8 mouse cellular contexts compared by ENCODE assay signal in the genomic region with DNA sequence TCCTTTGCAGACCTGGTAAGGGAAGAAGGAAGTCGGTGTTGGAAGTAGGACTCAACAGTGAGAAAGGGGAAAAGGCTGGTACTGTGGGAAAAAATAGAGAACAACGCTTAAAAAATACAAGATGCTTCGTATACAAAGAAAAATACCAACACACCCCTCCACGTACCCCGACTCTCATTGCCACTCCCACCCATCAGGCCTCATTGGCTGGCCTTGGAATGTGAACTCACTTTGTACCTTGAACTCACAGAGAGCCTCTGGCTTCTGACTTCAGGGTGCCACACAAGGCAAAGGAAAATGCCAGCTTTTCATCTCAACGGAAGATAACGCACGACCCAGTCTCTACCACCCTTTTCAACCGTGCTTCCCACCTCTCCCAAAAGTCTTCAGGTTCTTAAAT. TPM values are rescaled to one million over a fixed set of nuclear protein-coding genes. Genes with fewer than 3 reads are reported as not detected.
DNase-seq lines count a peak whose midpoint lies in the region; ATAC-seq and TF ChIP-seq lines count a peak whose summit lies in the region.

No protein-coding gene starts in this region.

- TF ChIP-seq CTCF in cortical plate, adult 2 months (IDR thresholded peaks at IDR 0.05; ENCODE audit: extremely low read depth, insufficient read depth, low read length): no peak

- H3K9me3 ChIP-seq in hindbrain, embryonic 16.5 days (ENCODE audit: control insufficient read depth, low read length): no peaks in the 10 kb centered on the region
- no peaks in the 10 kb centered on the region for H3K9me3 ChIP-seq in midbrain, embryonic 13.5 days

- H3K4me3 ChIP-seq in cortical plate, adult 2 months (ENCODE audit: insufficient read depth, low read length): peak overlapping the region; percentile 60; the same call in 1 of the 2 replicates
- H3K4me3 ChIP-seq in hindbrain, embryonic 16.5 days (ENCODE audit: low read length): peak overlapping the region; percentile 60
- H3K4me3 ChIP-seq in midbrain, embryonic 13.5 days (replicated peaks): peak overlapping the region; percentile 56

- H3K27me3 ChIP-seq in hindbrain, embryonic 16.5 days (replicated peaks; ENCODE audit: control insufficient read depth, insufficient read depth, low read length): no peaks in the 10 kb centered on the region; the same call in 1 of the 2 replicates
- no peaks in the 10 kb centered on the region for H3K27me3 ChIP-seq in midbrain, embryonic 13.5 days

- peaks cover 2% of the 10 kb centered on the region; the same call in 1 of the 2 replicates for H3K36me3 ChIP-seq in hindbrain, embryonic 16.5 days (ENCODE audit: control insufficient read depth, insufficient read depth, low read length)
- H3K36me3 ChIP-seq in midbrain, embryonic 13.5 days: peaks cover 12% of the 10 kb centered on the region

- DNase-seq in kidney, adult 9 months: peak; percentile 69
- no peak for DNase-seq in kidney, postnatal 14 days
- no peak for DNase-seq in gastrocnemius, postnatal 4 days (ENCODE audit: low spot score in 2 of 2)
- DNase-seq in spleen, adult 18-20 months: no peak
- no peak for DNase-seq in adrenal gland, adult 18-20 months (ENCODE audit: low spot score in 2 of 2)

- no peak overlapping the region for H3K27ac ChIP-seq in cortical plate, adult 2 months (ENCODE audit: insufficient read depth, low read length)
- H3K27ac ChIP-seq in hindbrain, embryonic 16.5 days (ENCODE audit: low read depth, low read length): no peak overlapping the region; the same call in 1 of the 2 replicates
- H3K27ac ChIP-seq in midbrain, embryonic 13.5 days: 0 out of 2 replicates have a peak overlapping the region, but pooled peaks have one; percentile 14

- peaks cover 1% of the 10 kb centered on the region; the same call in 1 of the 2 replicates for H3K4me1 ChIP-seq in cortical plate, adult 2 months (ENCODE audit: control insufficient read depth, insufficient read depth, low read length)
- H3K4me1 ChIP-seq in hindbrain, embryonic 16.5 days (ENCODE audit: control insufficient read depth, insufficient read depth, low read depth, low read length): peaks cover 15% of the 10 kb centered on the region
- peaks cover 28% of the 10 kb centered on the region for H3K4me1 ChIP-seq in midbrain, embryonic 13.5 days (replicated peaks)

- ATAC-seq in hindbrain, embryonic 16.5 days: no peak; the same call in 1 of the 2 replicates
- no peak for ATAC-seq in midbrain, embryonic 13.5 days

- no peak for TF ChIP-seq POLR2A in cortical plate, adult 2 months (IDR thresholded peaks at IDR 0.05; ENCODE audit: extremely low read depth, insufficient read depth, low read length)

- peak overlapping the region; percentile 96 for H3K4me2 ChIP-seq in hindbrain, embryonic 16.5 days (ENCODE audit: low read length)
- peak overlapping the region; percentile 91 for H3K4me2 ChIP-seq in midbrain, embryonic 13.5 days (replicated peaks)

- WGBS in hindbrain, embryonic 16.5 days: 22% methylated on average over 9 of the region's 9 CpGs
- 26% methylated on average over 9 of the region's 9 CpGs for whole genome bisulfite sequencing in midbrain, embryonic 13.5 days

- H3K9ac ChIP-seq in hindbrain, embryonic 16.5 days (ENCODE audit: low read depth, low read length): peak overlapping the region; percentile 67
- H3K9ac ChIP-seq in midbrain, embryonic 13.5 days (replicated peaks): no peak overlapping the region; the same call in 1 of the 2 replicates

RNA-seq across cellular contexts. Expression of a gene that starts 0.3 kb away (rescaled TPM):
- polyA plus RNA-seq in cortical plate, adult 2 months (2012; rRNA removed): 60.2 and 62.8 TPM in 2 replicates
- polyA plus RNA-seq in hindbrain, embryonic 16.5 days (2015; fragmentation: Nextera tagmentation; extraction: Ambion mirVana): 26.7 and 32.1 TPM in 2 replicates
- 31.3 and 37.2 TPM in 2 replicates for polyA plus RNA-seq in midbrain, embryonic 13.5 days (2015; fragmentation: Nextera tagmentation; extraction: Ambion mirVana)
- total RNA-seq in gastrocnemius, postnatal 4 days (2021): 10 to 100 TPM; 79.8 to 90.9 TPM
- 10 to 100 TPM; 41.5 to 52.9 TPM for total RNA-seq in adrenal gland, adult 18-20 months (2021)

RNA-seq across cellular contexts. Expression of a gene that starts 14.1 kb away (rescaled TPM):
- polyA plus RNA-seq in cortical plate, adult 2 months (2012; rRNA removed): 127 and 136 TPM in 2 replicates
- 25.3 and 26.8 TPM in 2 replicates for polyA plus RNA-seq in hindbrain, embryonic 16.5 days (2015; fragmentation: Nextera tagmentation; extraction: Ambion mirVana)
- 7.3 and 7.5 TPM in 2 replicates for polyA plus RNA-seq in midbrain, embryonic 13.5 days (2015; fragmentation: Nextera tagmentation; extraction: Ambion mirVana)
- total RNA-seq in gastrocnemius, postnatal 4 days (2021): 1 to 10 TPM; 1.2 to 1.5 TPM
- total RNA-seq in adrenal gland, adult 18-20 months (2021): under 1 TPM in 1 of 2 experiments, not detected in 1; 0.23 TPM

RNA-seq across cellular contexts. Expression of a gene that starts 29.8 kb away (rescaled TPM):
- 68.4 and 70.5 TPM in 2 replicates for polyA plus RNA-seq in cortical plate, adult 2 months (2012; rRNA removed)
- 19.1 and 23.8 TPM in 2 replicates for polyA plus RNA-seq in hindbrain, embryonic 16.5 days (2015; fragmentation: Nextera tagmentation; extraction: Ambion mirVana)
- 7.5 and 8.2 TPM in 2 replicates for polyA plus RNA-seq in midbrain, embryonic 13.5 days (2015; fragmentation: Nextera tagmentation; extraction: Ambion mirVana)
- total RNA-seq in gastrocnemius, postnatal 4 days (2021): 1 to 10 TPM in 1 of 2 experiments, under 1 TPM in 1; 0.73 to 1.1 TPM
- 1 to 10 TPM; 6.0 to 7.9 TPM for total RNA-seq in adrenal gland, adult 18-20 months (2021)

RNA-seq across cellular contexts. Expression of a gene that starts 35.3 kb away (rescaled TPM):
- 91.5 and 92.5 TPM in 2 replicates for polyA plus RNA-seq in cortical plate, adult 2 months (2012; rRNA removed)
- 101 and 105 TPM in 2 replicates for polyA plus RNA-seq in hindbrain, embryonic 16.5 days (2015; fragmentation: Nextera tagmentation; extraction: Ambion mirVana)
- 87.3 and 91.6 TPM in 2 replicates for polyA plus RNA-seq in midbrain, embryonic 13.5 days (2015; fragmentation: Nextera tagmentation; extraction: Ambion mirVana)
- 10 to 100 TPM; 76.8 to 81.5 TPM for total RNA-seq in gastrocnemius, postnatal 4 days (2021)
- 100 to 1,000 TPM; 121 to 185 TPM for total RNA-seq in adrenal gland, adult 18-20 months (2021)

RNA-seq across cellular contexts. Expression of a gene that starts 35.3 kb away (rescaled TPM):
- polyA plus RNA-seq in cortical plate, adult 2 months (2012; rRNA removed): 45.4 and 47.2 TPM in 2 replicates
- polyA plus RNA-seq in hindbrain, embryonic 16.5 days (2015; fragmentation: Nextera tagmentation; extraction: Ambion mirVana): 72.4 and 76.6 TPM in 2 replicates
- 92.8 and 99.0 TPM in 2 replicates for polyA plus RNA-seq in midbrain, embryonic 13.5 days (2015; fragmentation: Nextera tagmentation; extraction: Ambion mirVana)
- 10 to 100 TPM; 35.1 to 35.6 TPM for total RNA-seq in gastrocnemius, postnatal 4 days (2021)
- total RNA-seq in adrenal gland, adult 18-20 months (2021): 100 to 1,000 TPM in 1 of 2 experiments, 10 to 100 TPM in 1; 68.6 to 122 TPM
